Mouse (Mus musculus) adrenal gland, adult 2 months (tissue): ENCODE measurements around the gene Gm49661. TPM values are rescaled to one million over a fixed set of nuclear protein-coding genes. Genes with fewer than 3 reads are reported as not detected.

Source experiments
- DNase-seq: peaks from one replicate; pipeline ENCODE4 v3.0.0; 2021
- long read RNA-seq: library from polyadenylated mRNA; stranded (forward); transcript quantifications from one replicate; pipeline ENCODE4 v2.0.0, GENCODE M21; 2021
- polyA plus RNA-seq: library from polyadenylated mRNA; depleted of rRNA; stranded (reverse); fragments of >200 nt; gene quantifications from 2 replicates; pipeline ENCODE4 v1.2.3, GENCODE M21; 2012; rRNA removed
- total RNA-seq, 2 experiments: library from RNA; stranded (reverse); gene quantifications; 2 replicates each; pipeline ENCODE4 v1.2.3; 2021

Gene Gm49661
- 1 to 10 TPM; 2.1 to 2.4 TPM for total RNA-seq
- polyA plus RNA-seq: 2.1 TPM in 1 of 2 replicates, not detected in the other
- long read RNA-seq: 0 reads

GRCm38 (mm10) chr8:84969241-84970134 lies at the start of gene Gm49661, which contains the start of the genes Prdx2 and Rnaseh2a:
TSS of gene Gm49661 (minus strand) at chr8:84969433.
TSS of gene Prdx2 (plus strand) at chr8:84969587.
TSS of gene Rnaseh2a (minus strand) at chr8:84969767.
- DNase-seq: peak; percentile 89

DNA sequence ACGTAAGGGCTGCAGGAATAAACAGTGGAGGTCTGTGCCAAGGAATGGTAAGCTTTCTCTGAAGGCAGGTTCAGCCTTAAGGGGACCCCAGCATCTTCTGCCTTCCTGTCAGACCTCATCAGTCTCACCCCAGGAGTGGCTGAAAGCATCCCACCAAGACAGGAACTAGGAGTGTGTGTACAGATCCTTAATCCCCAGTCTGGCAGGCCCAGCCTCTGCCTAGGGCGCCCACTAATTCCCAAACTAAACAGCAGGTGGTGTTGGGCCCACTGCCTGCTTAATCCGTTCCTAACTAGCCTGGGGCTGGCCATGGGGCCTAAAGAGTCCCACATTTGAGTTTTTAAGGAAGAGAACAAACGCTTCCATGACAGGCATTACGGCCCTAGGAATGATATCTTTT lies 48.0 kb upstream of the Gm49661 start:
- DNase-seq: no peak

- no peak for DNase-seq
Observed at GRCm38 (mm10) chr8:85016724-85017123, 47.5 kb upstream of the Gm49661 start.

DNA sequence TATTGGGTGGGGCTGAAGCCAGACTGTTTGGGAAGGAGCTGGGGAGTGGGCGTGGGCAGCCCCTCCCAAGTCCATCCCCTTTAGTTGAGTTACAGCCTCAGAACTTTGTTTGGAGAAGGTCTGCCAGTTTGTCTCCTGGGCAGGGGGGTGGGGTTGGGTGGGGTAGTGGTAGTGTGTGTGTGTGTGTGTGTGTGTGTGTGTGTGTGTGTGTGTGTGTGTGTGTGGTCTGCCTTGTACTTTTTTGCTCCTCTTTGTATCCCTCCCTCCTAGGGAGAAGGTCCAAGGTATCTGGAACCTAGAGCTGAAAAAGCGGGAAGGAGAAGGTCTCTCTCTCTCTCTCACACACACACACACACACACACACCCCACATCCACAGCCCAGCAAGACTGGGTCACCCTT lies 45.2 kb upstream of the Gm49661 start, which contains the start of gene Best2:
TSS of gene Best2 (minus strand) at position 101 of the 400 bp plus-strand sequence.
- DNase-seq: no peak

DNA sequence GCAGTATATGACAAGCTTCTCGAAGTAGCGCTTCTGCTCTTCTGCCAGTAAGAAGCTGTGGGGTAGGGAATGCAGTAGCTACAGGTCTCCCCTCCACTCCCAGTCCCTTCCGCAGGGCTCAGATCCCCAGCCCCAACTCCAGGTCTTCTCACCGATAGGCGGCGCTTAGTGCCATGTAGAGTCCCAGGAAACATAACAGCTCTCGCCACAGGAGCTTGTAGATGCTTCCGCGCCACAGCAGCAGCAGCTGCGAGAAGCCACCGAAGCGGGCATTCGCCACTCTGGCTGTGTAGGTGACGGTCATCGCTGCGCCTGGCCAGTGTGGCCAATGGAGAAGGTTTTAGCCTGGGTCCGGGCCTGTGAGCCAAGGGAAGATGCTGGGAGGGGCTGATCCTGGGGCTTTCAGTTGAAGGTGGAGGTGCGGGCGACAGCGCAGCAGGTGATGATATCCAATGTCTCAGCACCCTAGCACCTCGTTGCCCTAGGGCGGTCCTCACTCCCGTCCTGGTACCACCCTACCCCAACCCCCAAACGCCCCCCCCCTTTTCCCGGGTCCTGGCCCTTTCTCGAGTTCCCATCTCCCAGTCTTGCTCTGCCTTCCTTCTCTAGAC lies 44.1 kb upstream of the Gm49661 start:
- DNase-seq: peak; percentile 76

GRCm38 (mm10) chr8:85011242-85011641 lies 42.0 kb upstream of the Gm49661 start:
- no peak for DNase-seq

DNA sequence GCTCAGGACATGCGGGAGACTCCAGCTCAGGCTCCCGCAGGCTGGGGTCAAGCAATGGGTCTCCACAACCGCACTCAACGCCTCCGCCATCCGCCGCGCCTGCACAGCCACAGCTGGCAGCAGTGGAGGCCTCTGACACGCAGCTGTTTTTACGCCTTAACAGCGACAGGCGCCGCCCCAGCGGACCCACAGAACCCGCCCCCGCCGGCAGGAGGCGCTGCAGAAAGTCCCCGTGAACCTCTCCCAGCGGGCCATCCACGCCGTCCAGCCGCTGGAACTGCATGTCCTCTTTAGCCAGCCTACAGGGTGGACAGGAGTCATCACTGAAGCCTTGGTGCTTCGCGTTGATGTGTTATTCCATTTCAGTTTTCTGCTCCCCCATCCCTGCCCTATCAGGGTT lies 38.5 kb upstream of the Gm49661 start:
- DNase-seq: peak; percentile 51

- peak; percentile 91 for DNase-seq
Observed at GRCm38 (mm10) chr8:84997649-84998295, 28.5 kb upstream of the Gm49661 start.

GRCm38 (mm10) chr8:84996978-84997377 lies 27.7 kb upstream of the Gm49661 start:
- no peak for DNase-seq

GRCm38 (mm10) chr8:84995680-84996079 lies 26.4 kb upstream of the Gm49661 start:
- no peak for DNase-seq

- no peak for DNase-seq
Observed at GRCm38 (mm10) chr8:84994375-84994774, 25.1 kb upstream of the Gm49661 start.

GRCm38 (mm10) chr8:84990836-84991235 lies 21.6 kb upstream of the Gm49661 start:
- no peak for DNase-seq

DNA sequence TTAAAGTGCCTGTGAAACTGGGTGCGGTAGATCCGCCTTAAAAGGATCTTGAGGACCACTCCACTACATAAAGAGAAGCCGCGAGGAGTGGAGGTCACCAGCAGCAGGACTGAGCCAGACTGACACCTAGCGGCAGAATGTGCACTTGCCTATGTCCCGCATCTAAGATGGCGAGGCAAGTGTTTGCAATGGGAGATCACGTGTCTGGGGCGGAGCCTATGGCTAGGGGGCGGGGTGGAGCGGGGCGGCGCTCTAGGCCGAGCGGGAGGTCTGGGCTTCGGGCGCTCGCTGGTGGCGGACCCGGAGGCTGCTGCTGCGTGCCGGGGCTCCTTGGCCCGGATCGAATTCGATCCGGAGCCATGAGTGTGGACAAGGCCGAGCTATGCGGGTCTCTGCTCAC lies 21.1 kb upstream of the Gm49661 start, which contains the start of gene Hook2:
TSS of gene Hook2 (plus strand) at position 255 of the 400 bp plus-strand sequence.
- DNase-seq: peak; percentile 97

DNA sequence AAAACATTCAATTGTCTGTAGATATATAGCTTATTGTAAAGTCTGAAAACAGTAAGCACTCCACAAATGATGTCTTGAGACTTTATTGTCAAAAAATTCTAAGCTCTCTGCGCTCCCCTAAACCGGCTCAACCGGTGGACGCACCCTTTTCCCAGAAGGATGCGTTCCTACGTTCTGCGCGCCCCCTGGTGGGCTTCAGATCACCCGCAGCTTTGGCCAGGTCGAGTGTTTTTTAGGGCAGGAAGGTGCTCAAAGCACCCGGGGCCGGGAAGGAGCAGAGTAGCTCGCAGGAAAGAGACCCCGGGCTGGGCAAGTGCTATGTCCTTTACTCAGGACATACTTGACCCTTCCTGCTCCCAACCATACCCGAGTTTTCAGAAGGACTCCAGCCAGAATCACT lies 20.6 kb upstream of the Gm49661 start:
- peak; percentile 94 for DNase-seq

DNA sequence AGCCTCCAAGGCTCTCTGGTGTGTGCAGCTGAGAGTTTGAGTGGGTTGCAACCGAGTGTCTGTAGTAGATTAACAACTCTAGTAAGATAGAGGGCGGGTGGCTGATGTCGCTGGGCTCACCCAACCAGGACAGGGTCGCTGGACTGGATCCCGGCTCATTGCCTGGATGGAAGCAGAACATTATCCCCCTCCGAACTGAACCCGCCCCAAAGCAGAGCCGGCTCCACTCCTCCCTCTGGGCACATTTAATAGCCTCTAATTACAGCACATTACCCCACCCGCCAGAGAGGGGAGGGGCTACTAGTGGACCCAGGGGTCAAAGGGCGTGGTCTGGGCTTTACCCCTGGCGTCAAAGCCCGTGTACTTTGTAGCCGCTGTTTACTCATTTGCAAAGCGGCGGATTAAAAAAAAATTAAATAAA lies 20.1 kb upstream of the Gm49661 start:
- DNase-seq: peak; percentile 58

DNA sequence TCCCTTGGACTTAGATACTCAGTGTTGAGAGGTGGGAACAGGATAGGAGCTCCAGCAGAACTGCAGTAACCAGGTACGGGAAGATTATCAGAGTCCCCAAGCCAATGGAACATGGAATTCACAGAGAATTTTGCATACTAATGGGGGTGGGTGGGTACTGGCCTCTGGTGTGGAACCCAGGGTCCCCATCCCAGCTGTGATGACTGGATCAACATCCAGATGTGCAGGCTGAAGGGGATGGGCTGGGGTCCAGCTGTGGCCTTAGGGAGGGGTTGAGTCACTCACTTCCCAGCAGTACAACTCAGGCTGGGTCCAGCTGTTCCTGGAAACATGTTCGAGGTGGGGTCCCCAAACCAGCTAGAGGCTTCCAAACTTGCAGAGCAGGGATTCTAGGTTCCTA lies 18.7 kb upstream of the Gm49661 start:
- no peak for DNase-seq

DNA sequence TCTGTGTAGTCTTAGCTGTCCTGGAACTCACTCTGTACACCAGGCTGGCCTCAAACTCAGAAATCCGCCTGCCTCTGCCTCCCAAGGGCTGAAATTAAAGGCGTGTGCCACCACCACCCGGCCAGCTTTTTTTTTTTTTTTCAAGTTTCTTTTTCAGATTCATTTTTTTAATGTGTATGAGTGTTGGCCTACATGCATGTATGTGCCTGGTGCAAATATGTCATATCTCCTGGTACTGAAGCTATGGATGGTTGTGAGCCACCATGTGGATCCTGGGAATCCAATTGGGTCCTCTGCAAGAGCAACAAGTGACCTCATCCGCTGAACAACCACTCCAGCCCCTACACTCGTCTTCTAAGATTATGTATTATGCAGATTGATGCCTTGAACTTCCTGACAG lies 18.2 kb upstream of the Gm49661 start:
- DNase-seq: no peak

GRCm38 (mm10) chr8:84986379-84986945 lies 17.2 kb upstream of the Gm49661 start:
- no peak for DNase-seq

DNA sequence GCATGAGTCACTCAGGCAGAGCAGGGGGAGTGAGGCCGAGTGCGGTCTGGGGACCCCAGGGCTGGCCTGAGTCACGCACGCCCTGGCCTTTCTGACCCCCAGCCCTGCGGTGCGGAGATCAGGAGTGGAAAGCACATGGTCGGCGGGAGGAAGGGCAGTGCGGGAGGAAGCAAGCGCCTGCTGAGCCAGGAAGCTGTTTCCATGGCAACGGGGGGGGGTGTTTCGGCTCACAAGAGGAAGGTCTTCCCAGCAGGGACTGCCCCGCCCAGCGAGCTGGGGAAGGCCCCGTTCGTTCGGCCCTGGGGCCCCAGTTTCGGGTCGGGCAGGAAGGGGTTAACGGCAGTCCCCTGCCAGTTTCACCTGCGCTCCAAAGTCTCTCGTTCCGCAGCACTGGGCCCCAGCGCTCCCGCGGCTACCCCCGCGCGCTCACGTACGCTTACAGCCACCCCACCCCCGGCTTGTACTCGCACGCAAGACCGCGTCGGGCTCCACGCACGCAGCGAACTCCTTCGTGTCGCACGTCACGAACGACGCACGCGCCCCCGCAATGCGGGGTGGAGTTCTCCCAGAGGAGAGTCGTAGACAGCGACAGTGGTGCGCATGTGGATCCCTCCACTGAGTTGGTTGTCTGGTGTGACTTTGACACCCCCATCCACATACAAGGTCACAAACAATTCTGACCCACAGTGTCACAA lies 16.6 kb upstream of the Gm49661 start:
- DNase-seq: peak; percentile 94

- no peak for DNase-seq
Observed at GRCm38 (mm10) chr8:84985049-84985683, 15.9 kb upstream of the Gm49661 start.
